Mouse (Mus musculus): ENCODE measurements at regions not wholly inside any gene's neighbourhood (a gene's known extent, or its start where the extent isn't known, plus 50 kb on each side); places are given as distances from the start of the nearest gene placed in this dataset.

DNA sequence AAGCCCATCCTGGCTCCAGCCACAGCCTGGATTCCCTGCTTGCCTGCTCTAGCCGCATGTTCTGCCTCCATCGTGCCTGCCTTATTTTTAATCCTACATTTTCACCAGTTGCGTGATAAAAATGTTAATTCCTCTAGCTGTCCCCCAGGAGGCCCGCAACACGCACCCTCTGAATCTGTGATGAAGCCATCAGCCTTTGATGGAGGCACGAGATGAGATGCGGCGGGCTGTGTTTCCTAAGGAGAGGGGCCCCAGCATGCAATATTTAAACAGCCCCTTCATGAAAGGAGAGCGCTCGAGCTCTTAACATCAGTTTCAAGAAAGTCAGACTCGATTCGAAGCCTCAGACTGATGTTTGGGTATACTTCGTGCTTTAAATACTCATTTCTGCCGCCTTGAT is 76.3 kb downstream of the Nptx2 start:
- ATAC-seq (replicated peaks), result peak; percentile 78
- no peaks in the 10 kb centered on the region for H3K27me3 ChIP-seq (replicated peaks)
- 35% methylated on average over 14 of the region's 14 CpGs for WGBS
- no peaks in the 10 kb centered on the region for H3K36me3 ChIP-seq (replicated peaks)
- no peak overlapping the region for H3K9ac ChIP-seq
- H3K9me3 ChIP-seq, result no peaks in the 10 kb centered on the region
- no peak overlapping the region for H3K4me2 ChIP-seq
- H3K4me3 ChIP-seq, result no peak overlapping the region
- H3K4me1 ChIP-seq, result no peaks in the 10 kb centered on the region
- H3K27ac ChIP-seq, result peak overlapping the region; percentile 22; the same call in 1 of the 2 replicates

GRCm38 (mm10) chr5:144623358-144623757 is 77.7 kb downstream of the Nptx2 start:
- Histone ChIP-seq H3K9ac (no peak overlapping the region), H3K4me1 (no peaks in the 10 kb centered on the region), H3K27me3 (replicated peaks) (no peaks in the 10 kb centered on the region), H3K27ac (peak overlapping the region; percentile 42; the same call in 1 of the 2 replicates), H3K4me2 (no peak overlapping the region), H3K9me3 (no peaks in the 10 kb centered on the region), H3K4me3 (no peak overlapping the region), H3K36me3 (replicated peaks) (no peaks in the 10 kb centered on the region)
- 73% methylated on average over 10 of the region's 10 CpGs for WGBS
- no peak for ATAC-seq (replicated peaks)

- ATAC-seq (replicated peaks), result no peak
- Histone ChIP-seq H3K9ac (no peak overlapping the region), H3K9me3 (no peaks in the 10 kb centered on the region), H3K36me3 (replicated peaks) (no peaks in the 10 kb centered on the region), H3K27me3 (replicated peaks) (no peaks in the 10 kb centered on the region), H3K4me2 (no peak overlapping the region), H3K4me1 (no peaks in the 10 kb centered on the region), H3K4me3 (no peak overlapping the region), H3K27ac (no peak overlapping the region)
- 90% methylated on average over 6 of the region's 6 CpGs for WGBS
Measured at GRCm38 (mm10) chr5:144632295-144632694, 86.6 kb downstream of the Nptx2 start.

GRCm38 (mm10) chr5:144638631-144639030 is 92.9 kb downstream of the Nptx2 start:
- Histone ChIP-seq H3K4me1 (0 out of 2 replicates have a peak, but pooled peaks cover 5% of the 10 kb centered on the region), H3K27ac (no peak overlapping the region), H3K4me3 (no peak overlapping the region), H3K9ac (no peak overlapping the region), H3K4me2 (no peak overlapping the region), H3K36me3 (replicated peaks) (no peaks in the 10 kb centered on the region), H3K9me3 (no peaks in the 10 kb centered on the region), H3K27me3 (replicated peaks) (no peaks in the 10 kb centered on the region)
- no peak for ATAC-seq (replicated peaks)
- 67% methylated on average over 3 of the region's 3 CpGs for WGBS

DNA sequence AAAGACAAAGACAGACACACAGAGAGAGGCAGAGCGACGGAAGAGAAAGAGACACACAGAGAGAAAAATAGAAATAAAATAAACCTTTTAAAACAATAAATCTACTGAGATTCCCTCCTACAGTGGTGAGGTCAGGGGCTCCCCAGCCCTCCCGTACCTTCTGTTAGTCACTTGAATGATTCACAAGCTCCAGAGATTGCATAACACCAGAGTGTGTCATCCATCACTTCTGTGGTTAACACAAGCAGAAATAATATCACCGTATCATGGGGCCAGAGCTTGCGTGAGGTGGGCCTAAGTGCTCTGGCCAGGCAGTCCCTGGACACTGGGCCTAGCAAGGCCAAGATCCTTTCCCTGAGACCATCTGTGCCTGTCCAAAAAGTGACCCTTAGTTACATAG is 93.9 kb downstream of the Nptx2 start:
- WGBS, result 94% methylated on average over 5 of the region's 5 CpGs
- Histone ChIP-seq H3K9ac (no peak overlapping the region), H3K9me3 (no peaks in the 10 kb centered on the region), H3K4me3 (no peak overlapping the region), H3K36me3 (replicated peaks) (no peaks in the 10 kb centered on the region), H3K27me3 (replicated peaks) (no peaks in the 10 kb centered on the region), H3K27ac (no peak overlapping the region), H3K4me1 (peaks cover 7% of the 10 kb centered on the region), H3K4me2 (no peak overlapping the region)
- ATAC-seq (replicated peaks), result no peak

DNA sequence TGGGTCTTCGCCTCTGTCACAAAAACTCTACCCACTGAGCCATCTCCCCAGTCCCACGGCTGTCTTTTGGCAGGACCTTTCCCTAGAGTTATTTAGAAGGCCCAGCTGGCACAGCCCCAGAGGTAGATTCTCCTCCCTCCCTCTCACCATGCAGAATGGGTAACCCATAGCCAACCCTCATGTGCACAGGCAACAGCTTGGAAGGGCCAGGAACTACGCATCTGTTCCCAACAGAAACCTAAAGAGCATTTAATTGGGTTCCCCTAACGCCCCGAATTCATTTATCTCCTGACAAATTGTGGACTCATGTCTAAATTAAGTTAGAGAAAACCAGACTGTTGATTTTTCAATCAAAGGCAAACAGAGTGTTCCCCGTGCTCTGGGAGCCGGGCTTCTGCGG is 97.1 kb downstream of the Nptx2 start:
- Histone ChIP-seq H3K4me1 (peaks cover 15% of the 10 kb centered on the region), H3K9ac (no peak overlapping the region), H3K27me3 (replicated peaks) (no peaks in the 10 kb centered on the region), H3K4me2 (no peak overlapping the region), H3K4me3 (no peak overlapping the region), H3K27ac (no peak overlapping the region), H3K36me3 (replicated peaks) (no peaks in the 10 kb centered on the region), H3K9me3 (no peaks in the 10 kb centered on the region)
- WGBS, result 58% methylated on average over 8 of the region's 8 CpGs
- ATAC-seq (replicated peaks), result no peak

DNA sequence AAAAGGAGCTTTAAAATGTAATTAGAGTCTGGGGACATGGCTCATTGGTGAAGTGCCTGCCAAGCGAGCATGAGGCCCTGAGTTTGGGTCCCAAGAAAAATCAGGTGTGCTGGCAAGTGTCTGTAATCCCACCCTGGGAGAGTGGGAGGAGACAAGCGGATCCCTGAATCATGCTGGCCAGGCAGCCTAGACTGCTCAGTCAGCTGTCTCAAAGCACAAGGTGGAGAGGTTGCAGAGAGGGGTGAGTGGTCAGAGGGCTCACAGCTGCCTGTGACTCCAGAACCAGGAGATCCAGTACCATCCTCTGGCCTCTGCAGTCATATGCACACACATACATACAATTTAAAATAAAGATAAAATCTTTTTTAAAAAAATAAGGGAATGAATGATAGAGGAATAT is 97.7 kb downstream of the Nptx2 start:
- 46% methylated on average over 2 of the region's 2 CpGs for WGBS
- H3K27ac ChIP-seq, result no peak overlapping the region
- H3K4me3 ChIP-seq, result no peak overlapping the region
- H3K9me3 ChIP-seq, result no peaks in the 10 kb centered on the region
- H3K27me3 ChIP-seq (replicated peaks), result no peaks in the 10 kb centered on the region
- H3K4me2 ChIP-seq, result no peak overlapping the region
- no peak for ATAC-seq (replicated peaks)
- no peaks in the 10 kb centered on the region for H3K36me3 ChIP-seq (replicated peaks)
- H3K9ac ChIP-seq, result no peak overlapping the region
- peaks cover 15% of the 10 kb centered on the region for H3K4me1 ChIP-seq

GRCm38 (mm10) chr5:144645367-144645766 is 99.7 kb downstream of the Nptx2 start:
- H3K9me3 ChIP-seq, result no peaks in the 10 kb centered on the region
- no peaks in the 10 kb centered on the region for H3K36me3 ChIP-seq (replicated peaks)
- H3K9ac ChIP-seq, result no peak overlapping the region
- no peak overlapping the region for H3K4me2 ChIP-seq
- WGBS, result 7% methylated on average over 3 of the region's 3 CpGs
- peaks cover 15% of the 10 kb centered on the region for H3K4me1 ChIP-seq
- H3K4me3 ChIP-seq, result no peak overlapping the region
- peak; percentile 82 for ATAC-seq (replicated peaks)
- H3K27me3 ChIP-seq (replicated peaks), result no peaks in the 10 kb centered on the region
- H3K27ac ChIP-seq, result 0 out of 2 replicates have a peak overlapping the region, but pooled peaks have one; percentile 29

DNA sequence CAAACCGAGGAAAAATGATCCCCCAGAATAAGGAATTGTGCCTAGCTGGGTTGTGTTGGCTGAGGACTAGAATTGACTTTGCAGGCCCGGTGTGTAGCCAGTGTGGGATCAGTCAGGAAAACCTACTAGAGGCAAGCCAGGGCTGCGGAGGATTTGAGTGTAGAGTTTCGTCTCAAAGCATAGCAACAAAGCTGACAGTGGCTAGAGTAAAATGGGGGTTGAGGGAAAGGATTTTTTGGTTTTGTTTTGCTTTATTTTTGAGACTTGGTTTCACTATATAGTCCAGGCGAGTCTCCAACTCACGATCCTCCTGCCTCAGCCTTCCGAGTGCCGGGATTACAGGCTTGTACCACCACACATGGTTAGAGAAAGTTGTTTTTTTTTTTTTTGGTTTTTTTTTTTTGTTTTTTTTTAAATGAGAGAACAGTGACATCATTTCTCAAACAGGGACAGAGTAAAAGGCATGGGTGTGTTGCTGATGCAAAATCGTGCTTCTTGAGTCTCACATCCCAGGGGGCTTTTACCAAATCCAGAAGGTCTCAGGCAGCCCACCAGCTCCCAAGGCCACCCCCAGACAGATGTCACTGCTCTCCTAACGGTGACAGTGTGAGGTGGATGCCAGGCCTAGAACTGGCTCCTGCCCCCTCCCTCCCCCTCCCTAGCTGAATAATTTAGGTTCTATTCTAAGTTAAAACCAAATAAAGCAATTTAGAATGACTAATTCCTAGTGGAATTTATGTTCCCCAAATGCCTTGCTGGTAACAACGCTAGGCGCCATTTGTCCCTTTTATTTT is 101.8 kb downstream of the Nptx2 start:
- Histone ChIP-seq H3K27me3 (replicated peaks) (no peaks in the 10 kb centered on the region), H3K9ac (no peak overlapping the region), H3K9me3 (no peaks in the 10 kb centered on the region), H3K4me1 (peaks cover 15% of the 10 kb centered on the region), H3K27ac (no peak overlapping the region), H3K4me3 (no peak overlapping the region), H3K36me3 (replicated peaks) (no peaks in the 10 kb centered on the region), H3K4me2 (no peak overlapping the region)
- no peak for ATAC-seq (replicated peaks)
- 86% methylated on average over 12 of the region's 12 CpGs for WGBS

DNA sequence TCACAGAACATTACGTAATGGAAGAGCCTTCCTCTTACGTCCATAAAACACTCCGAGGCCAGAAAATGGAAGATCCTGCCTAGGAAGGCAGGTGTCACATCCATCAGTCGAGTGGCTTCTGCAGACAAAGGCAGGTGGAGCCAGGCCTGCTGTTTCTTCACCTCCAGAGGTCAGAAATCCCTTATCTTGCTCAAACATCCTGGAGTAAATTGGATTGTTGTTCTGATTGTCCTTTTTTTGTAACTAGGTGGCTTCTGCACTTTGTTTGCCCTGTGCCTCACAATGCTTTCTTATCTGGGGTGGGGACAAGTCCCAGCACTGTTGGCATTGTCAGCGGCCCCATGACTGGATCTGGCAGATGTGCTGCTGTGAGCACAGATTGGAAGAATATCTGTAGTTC is 106.5 kb downstream of the Nptx2 start:
- no peak for ATAC-seq (replicated peaks)
- Histone ChIP-seq H3K36me3 (replicated peaks) (no peaks in the 10 kb centered on the region), H3K4me3 (no peak overlapping the region), H3K9ac (no peak overlapping the region), H3K9me3 (no peaks in the 10 kb centered on the region; the same call in 1 of the 2 replicates), H3K4me2 (no peak overlapping the region), H3K4me1 (no peaks in the 10 kb centered on the region), H3K27ac (no peak overlapping the region), H3K27me3 (replicated peaks) (no peaks in the 10 kb centered on the region)
- 81% methylated on average over 5 of the region's 5 CpGs for WGBS

- Histone ChIP-seq H3K36me3 (replicated peaks) (no peaks in the 10 kb centered on the region), H3K4me1 (no peaks in the 10 kb centered on the region), H3K27me3 (replicated peaks) (no peaks in the 10 kb centered on the region), H3K9me3 (no peaks in the 10 kb centered on the region; the same call in 1 of the 2 replicates), H3K9ac (no peak overlapping the region), H3K4me2 (no peak overlapping the region), H3K27ac (no peak overlapping the region), H3K4me3 (no peak overlapping the region)
- 83% methylated on average over 3 of the region's 3 CpGs for WGBS
- no peak for ATAC-seq (replicated peaks)
Measured at GRCm38 (mm10) chr5:144662031-144662430, 99.6 kb downstream of the Tmem130 start.

- 76% methylated on average over 9 of the region's 9 CpGs for WGBS
- H3K9ac ChIP-seq, result no peak overlapping the region
- no peak for ATAC-seq (replicated peaks)
- H3K27me3 ChIP-seq (replicated peaks), result no peaks in the 10 kb centered on the region
- no peak overlapping the region for H3K4me2 ChIP-seq
- H3K4me3 ChIP-seq, result no peak overlapping the region
- no peaks in the 10 kb centered on the region for H3K9me3 ChIP-seq
- no peaks in the 10 kb centered on the region for H3K36me3 ChIP-seq (replicated peaks)
- H3K27ac ChIP-seq, result no peak overlapping the region
- H3K4me1 ChIP-seq, result peaks cover 8% of the 10 kb centered on the region
Measured at GRCm38 (mm10) chr5:144663981-144664380, 97.6 kb downstream of the Tmem130 start.
